Mouse (Mus musculus): ENCODE measurements around the gene Grin2a.

DNA sequence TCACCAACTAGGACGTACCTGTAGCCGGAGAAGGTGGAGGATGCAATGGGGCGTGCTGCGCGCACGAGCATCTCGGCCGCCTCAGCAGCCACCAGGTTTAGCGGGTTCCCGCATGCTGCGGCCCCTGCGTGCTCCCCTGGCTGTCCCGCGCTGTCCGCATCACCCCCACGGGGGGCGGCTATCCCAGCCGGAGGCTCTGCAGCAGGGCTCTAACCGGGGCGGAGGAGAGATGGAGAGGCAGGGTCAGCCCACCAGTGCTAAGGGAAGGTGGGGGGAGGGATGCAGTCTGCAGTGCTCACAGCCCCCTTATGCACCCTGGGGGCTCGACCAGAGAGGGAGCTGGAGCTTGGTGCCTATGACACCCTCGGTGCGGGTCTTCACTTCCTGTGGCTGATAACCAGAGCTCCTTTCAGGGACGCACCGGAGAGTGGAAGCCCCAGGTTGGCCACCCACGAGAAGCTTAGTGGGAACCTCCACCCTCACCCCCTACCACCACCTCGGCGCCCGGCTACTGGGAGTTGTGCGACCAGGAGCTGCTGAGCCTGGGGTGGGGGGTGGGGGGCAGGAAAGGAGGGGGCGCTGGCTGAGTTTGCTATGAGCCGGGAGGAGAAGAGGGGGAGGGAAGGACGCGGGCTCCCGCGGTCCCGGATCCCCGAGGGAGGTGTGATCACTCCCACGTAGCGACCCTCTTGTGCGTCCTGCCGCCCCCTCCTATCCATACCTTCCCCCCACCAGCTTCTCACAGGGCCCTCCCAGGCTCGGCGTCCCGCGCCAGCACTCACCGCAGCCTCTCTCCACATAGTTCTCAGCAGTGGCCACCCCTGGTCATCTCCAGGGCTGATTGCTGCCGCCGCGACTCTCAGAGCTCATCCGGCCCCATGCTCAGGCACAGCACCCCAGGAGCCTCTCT lies 1.1 kb downstream of the Grin2a start:
- no peak for TF ChIP-seq POLR2A (IDR thresholded peaks at IDR 0.05; ENCODE audit: extremely low read depth, insufficient read depth, low read length)
- TF ChIP-seq CTCF (IDR thresholded peaks at IDR 0.05; ENCODE audit: extremely low read depth, insufficient read depth, low read length): no peak
